Mouse (Mus musculus) ES-E14 (cell line): ENCODE measurements around the gene Cracr2b.

Experiments
- CHD2 ChIP-seq: IDR thresholded peaks from 2 replicates; pipeline ENCODE4 v1.6.1; 2014; ENCODE audit warnings: mild to moderate bottlenecking, low read depth, low read length, inconsistent platforms
- HCFC1 ChIP-seq: IDR thresholded peaks from 2 replicates; pipeline ENCODE4 v1.6.1; 2012; ENCODE audit warnings: low read length, inconsistent platforms, borderline replicate concordance; ENCODE audit not compliant: insufficient read depth
- ZC3H11A ChIP-seq: IDR thresholded peaks from 2 replicates; pipeline ENCODE4 v1.6.1; 2012; ENCODE audit warnings: low read depth, mild to moderate bottlenecking, inconsistent platforms, low read length, borderline replicate concordance
- ZNF384 ChIP-seq: IDR thresholded peaks from 2 replicates; pipeline ENCODE4 v1.6.1; 2012; ENCODE audit warnings: low read depth, low read length, inconsistent platforms

- TF ChIP-seq ZC3H11A (no peak), CHD2 (no peak), ZNF384 (no peak), HCFC1 (peak; percentile 56; the same call in 1 of the 2 replicates)
Observed at GRCm38 (mm10) chr7:141443828-141444237, 17.1 kb upstream of the Cracr2b start, which contains the start of gene Pidd1.
